Mouse (Mus musculus) ES-E14 (cell line): ENCODE results near the gene Kif11.

Source experiments
- CHD2 ChIP-seq: IDR thresholded peaks from 2 replicates; pipeline ENCODE4 v1.6.1; 2014; ENCODE audit warnings: mild to moderate bottlenecking, low read depth, low read length, inconsistent platforms
- HCFC1 ChIP-seq: IDR thresholded peaks from 2 replicates; pipeline ENCODE4 v1.6.1; 2012; ENCODE audit warnings: low read length, inconsistent platforms, borderline replicate concordance; ENCODE audit not compliant: insufficient read depth
- MAFK ChIP-seq: IDR thresholded peaks from 2 replicates; pipeline ENCODE4 v1.6.1; 2014; ENCODE audit warnings: mild to moderate bottlenecking, low read depth, low read length, inconsistent platforms; ENCODE audit not compliant: insufficient read depth
- ZC3H11A ChIP-seq: IDR thresholded peaks from 2 replicates; pipeline ENCODE4 v1.6.1; 2012; ENCODE audit warnings: low read depth, mild to moderate bottlenecking, inconsistent platforms, low read length, borderline replicate concordance

- TF ChIP-seq CHD2 = no peak
- no peak for TF ChIP-seq MAFK
- TF ChIP-seq ZC3H11A = no peak
- TF ChIP-seq HCFC1 = no peak
Observed at GRCm38 (mm10) chr19:37440708-37441475, 64.7 kb downstream of the Kif11 start.
